24 mouse cellular contexts compared by ENCODE assay signal in genomic region chr8:103706084-103706483, GRCm38 (mm10).
DNase-seq lines count a peak whose midpoint lies in the region; TF ChIP-seq lines count a peak whose summit lies in the region.
"Had no signal": no experiment of that assay in that cellular context is flagged by ENCODE, and none has a peak within 500 bp of the region (broad histone marks: within the 10 kb centered on the region; RNA-seq: fewer than 3 reads in every experiment).

No protein-coding gene starts in this region.

- no peak overlapping the region for H3K27ac ChIP-seq in heart, embryonic 10.5 days
- H3K27ac ChIP-seq in brown adipose tissue, adult 24 weeks (replicated peaks; ENCODE audit: low read depth, low read length), result peak overlapping the region; percentile 84
- no peak overlapping the region for H3K27ac ChIP-seq in cerebellum, adult 2 months (ENCODE audit: insufficient read depth, low read length)
- H3K27ac ChIP-seq: forebrain, embryonic 12.5 days; heart, embryonic 13.5 days; hindbrain, embryonic 10.5 days; hindbrain, postnatal 0 days; kidney, postnatal 0 days; limb, embryonic 12.5 days; liver, embryonic 13.5 days; macrophage; midbrain, embryonic 10.5 days; stomach, postnatal 0 days had no signal

- H3K9me3 ChIP-seq in heart, embryonic 10.5 days, result no peaks in the 10 kb centered on the region
- H3K9me3 ChIP-seq: forebrain, embryonic 12.5 days; liver, embryonic 13.5 days; midbrain, embryonic 10.5 days had no signal

- no peak for TF ChIP-seq POLR2A in cerebellum, adult 2 months (IDR thresholded peaks at IDR 0.05; ENCODE audit: borderline replicate concordance, insufficient read depth, low read length)

- peak; percentile 48 for DNase-seq in heart, adult 8-10 months (ENCODE audit: low spot score)
- DNase-seq in heart, embryonic 10.5 days (ENCODE audit: low spot score), result no peak
- peak; percentile 21 for DNase-seq in 3134 (ENCODE audit: extremely low read depth, insufficient read length, low spot score)
- DNase-seq in adipocyte (ENCODE audit: low spot score), result peak; percentile 47
- no peak for DNase-seq in cerebellum, adult 11-12 months
- DNase-seq in cerebellum, adult 2 months, result no peak
- no peak for DNase-seq in layer of hippocampus, adult 11-12 months (ENCODE audit: low spot score)
- DNase-seq: cerebellum, adult 11 months; cerebellum, postnatal 25 days; kidney, adult 18-20 months; liver, embryonic 13.5 days; right cerebral cortex, adult 18-20 months; thymus, postnatal 4 days had no signal

- no peak for TF ChIP-seq CTCF in cerebellum, adult 2 months (IDR thresholded peaks at IDR 0.05; ENCODE audit: borderline replicate concordance, insufficient read depth, low read depth, low read length)

- H3K27me3 ChIP-seq in heart, embryonic 10.5 days (ENCODE audit: insufficient read depth, poor library complexity, severe bottlenecking), result no peaks in the 10 kb centered on the region
- no peaks in the 10 kb centered on the region for H3K27me3 ChIP-seq in cerebellum, adult 2 months (ENCODE audit: control insufficient read depth, insufficient read depth, low read length)
- H3K27me3 ChIP-seq: forebrain, embryonic 12.5 days; heart, embryonic 13.5 days; limb, embryonic 12.5 days; liver, embryonic 13.5 days; Patski had no signal

- H3K4me3 ChIP-seq in heart, embryonic 10.5 days, result no peak overlapping the region
- H3K4me3 ChIP-seq in brown adipose tissue, adult 24 weeks (ENCODE audit: insufficient read depth, low read depth, low read length), result no peak overlapping the region
- H3K4me3 ChIP-seq in cerebellum, adult 2 months (replicated peaks; ENCODE audit: insufficient read depth, low read depth, low read length), result no peak overlapping the region
- H3K4me3 ChIP-seq: forebrain, embryonic 12.5 days; heart, embryonic 13.5 days; hindbrain, embryonic 10.5 days; limb, embryonic 12.5 days; liver, embryonic 13.5 days; midbrain, embryonic 10.5 days had no signal

- H3K4me1 ChIP-seq in heart, embryonic 10.5 days, result no peaks in the 10 kb centered on the region
- no peaks in the 10 kb centered on the region for H3K4me1 ChIP-seq in brown adipose tissue, adult 24 weeks (ENCODE audit: control insufficient read depth, insufficient read depth, insufficient read length, low read length)
- H3K4me1 ChIP-seq in cerebellum, adult 2 months (ENCODE audit: control insufficient read depth, insufficient read depth, low read length), result no peaks in the 10 kb centered on the region
- H3K4me1 ChIP-seq: forebrain, embryonic 12.5 days; heart, embryonic 13.5 days; hindbrain, embryonic 10.5 days; limb, embryonic 12.5 days; liver, embryonic 13.5 days; midbrain, embryonic 10.5 days had no signal

- 82% methylated on average over 2 of the region's 2 CpGs for WGBS in heart, embryonic 10.5 days
- 74% methylated on average over 2 of the region's 2 CpGs for WGBS in cerebellum, adult 2 months

- H3K36me3 ChIP-seq in heart, embryonic 10.5 days, result no peaks in the 10 kb centered on the region
- H3K36me3 ChIP-seq: forebrain, embryonic 12.5 days; heart, embryonic 13.5 days; hindbrain, embryonic 10.5 days; limb, embryonic 12.5 days; liver, embryonic 13.5 days; midbrain, embryonic 10.5 days had no signal

Comparison
In these comparisons a context has a peak if more than half of its experiments do, and no peak if none do; other contexts are left out.
1. DNase-seq: peak in heart, adult 8-10 months (single experiment), 3134 (single experiment) and adipocyte (single experiment); none in heart, embryonic 10.5 days (single experiment), cerebellum, adult 11-12 months (single experiment), cerebellum, adult 2 months (0 of 2) and layer of hippocampus, adult 11-12 months (single experiment).